In genomic region chr17:56219805-56220204, GRCm38 (mm10) we compare ENCODE assay signal across 8 mouse cellular contexts. TPM values are rescaled to one million over a fixed set of nuclear protein-coding genes. Genes with fewer than 3 reads are reported as not detected.
DNase-seq lines count a peak whose midpoint lies in the region; ATAC-seq and TF ChIP-seq lines count a peak whose summit lies in the region.

No protein-coding gene starts in this region.

- TF ChIP-seq POLR2A in embryonic fibroblast, embryonic 13.5 days (IDR thresholded peaks at IDR 0.05; ENCODE audit: low read depth, low read length): no peak

- no peaks in the 10 kb centered on the region; the same call in 1 of the 2 replicates for H3K4me1 ChIP-seq in embryonic fibroblast, embryonic 13.5 days (ENCODE audit: control insufficient read depth, insufficient read depth, low read length)

- TF ChIP-seq CTCF in layer of hippocampus, adult 2 months (conservative IDR thresholded peaks at IDR 0.05): no peak
- no peak for TF ChIP-seq CTCF in embryonic fibroblast, embryonic 13.5 days (IDR thresholded peaks at IDR 0.05; ENCODE audit: borderline replicate concordance, insufficient read depth, low read length)
- no peak for TF ChIP-seq CTCF in left cerebral cortex, adult 2 months (IDR thresholded peaks at IDR 0.05)

- H3K27ac ChIP-seq in layer of hippocampus, adult 2 months: 0 out of 2 replicates have a peak overlapping the region, but pooled peaks have one; percentile 5
- no peak overlapping the region for H3K27ac ChIP-seq in embryonic fibroblast, embryonic 13.5 days (ENCODE audit: insufficient read depth, low read length)
- H3K27ac ChIP-seq in left cerebral cortex, adult 2 months: no peak overlapping the region

- DNase-seq in layer of hippocampus, adult 2 months (ENCODE audit: low spot score in 2 of 2): no peak
- no peak for DNase-seq in layer of hippocampus, adult 11-12 months (ENCODE audit: low spot score)
- peak; percentile 56 to 65 for DNase-seq in kidney, adult 8-10 months
- peak; percentile 50 to 62 for DNase-seq in lung, postnatal 4 days
- DNase-seq in left cerebral cortex, adult 2 months (ENCODE audit: extremely low spot score in 1 of 2, low spot score in 2 of 2): no peak
- no peak for DNase-seq in ovary, postnatal 36 days (ENCODE audit: low spot score)

- intact Hi-C loops in left cerebral cortex, adult 2 months (cut with DNase I): no loop called here

- ATAC-seq in frontal cortex, adult (ENCODE audit: low TSS enrichment): no peak

- no peak overlapping the region for H3K4me3 ChIP-seq in layer of hippocampus, adult 2 months
- peak overlapping the region; percentile 9; the same call in 1 of the 2 replicates for H3K4me3 ChIP-seq in embryonic fibroblast, embryonic 13.5 days (ENCODE audit: insufficient read depth, low read length)
- H3K4me3 ChIP-seq in left cerebral cortex, adult 2 months: no peak overlapping the region

RNA-seq across cellular contexts. Expression of gene Dpp9, which starts 1.1 kb away (rescaled TPM):
- total RNA-seq in layer of hippocampus, adult 2 months (2021): 10 to 100 TPM; 65.3 to 66.1 TPM
- 27.8 and 28.8 TPM in 2 replicates for polyA plus RNA-seq in embryonic fibroblast, embryonic 13.5 days (2011; ENCODE audit: insufficient read length, low read depth, missing spikeins)
- total RNA-seq in left cerebral cortex, adult 2 months (2021): 10 to 100 TPM; 70.7 to 74.1 TPM

RNA-seq across cellular contexts. Expression of gene Mydgf, which starts 36.1 kb away (rescaled TPM):
- 10 to 100 TPM; 40.6 to 41.1 TPM for total RNA-seq in layer of hippocampus, adult 2 months (2021)
- 55.2 and 63.0 TPM in 2 replicates for polyA plus RNA-seq in embryonic fibroblast, embryonic 13.5 days (2011; ENCODE audit: insufficient read length, low read depth, missing spikeins)
- 10 to 100 TPM; 39.5 to 41.2 TPM for total RNA-seq in left cerebral cortex, adult 2 months (2021)

RNA-seq across cellular contexts. Expression of gene Fem1a, which starts 36.8 kb away (rescaled TPM):
- total RNA-seq in layer of hippocampus, adult 2 months (2021): 10 to 100 TPM; 36.4 to 37.1 TPM
- polyA plus RNA-seq in embryonic fibroblast, embryonic 13.5 days (2011; ENCODE audit: insufficient read length, low read depth, missing spikeins): 9.7 and 10.6 TPM in 2 replicates
- 10 to 100 TPM; 31.8 to 34.6 TPM for total RNA-seq in left cerebral cortex, adult 2 months (2021)

RNA-seq across cellular contexts. Expression of gene Ticam1, which starts 56.8 kb away (rescaled TPM):
- 1 to 10 TPM; 6.1 to 7.1 TPM for total RNA-seq in layer of hippocampus, adult 2 months (2021)
- polyA plus RNA-seq in embryonic fibroblast, embryonic 13.5 days (2011; ENCODE audit: insufficient read length, low read depth, missing spikeins): 11.1 and 15.6 TPM in 2 replicates
- total RNA-seq in left cerebral cortex, adult 2 months (2021): 1 to 10 TPM; 6.9 to 7.2 TPM

RNA-seq across cellular contexts. Expression of gene Tnfaip8l1, which starts 57.5 kb away (rescaled TPM):
- total RNA-seq in layer of hippocampus, adult 2 months (2021): 1 to 10 TPM; 5.4 to 7.0 TPM
- 0.72 and 2.1 TPM in 2 replicates for polyA plus RNA-seq in embryonic fibroblast, embryonic 13.5 days (2011; ENCODE audit: insufficient read length, low read depth, missing spikeins)
- total RNA-seq in left cerebral cortex, adult 2 months (2021): 1 to 10 TPM; 7.5 to 8.7 TPM

Comparison
In these comparisons a context has a peak if more than half of its experiments do, and no peak if none do; other contexts are left out.
1. DNase-seq: peak in kidney, adult 8-10 months (2 of 2) and lung, postnatal 4 days (2 of 2); none in layer of hippocampus, adult 2 months (0 of 2), layer of hippocampus, adult 11-12 months (single experiment), left cerebral cortex, adult 2 months (0 of 2) and ovary, postnatal 36 days (single experiment).